Mouse (Mus musculus): Measurements from ENCODE around the gene Tstd1. TPM values are rescaled to one million over a fixed set of nuclear protein-coding genes. Genes with fewer than 3 reads are reported as not detected.

Gene Tstd1
- polyA plus RNA-seq, 1 experiment from 2014 or later = 12.3 TPM

DNA sequence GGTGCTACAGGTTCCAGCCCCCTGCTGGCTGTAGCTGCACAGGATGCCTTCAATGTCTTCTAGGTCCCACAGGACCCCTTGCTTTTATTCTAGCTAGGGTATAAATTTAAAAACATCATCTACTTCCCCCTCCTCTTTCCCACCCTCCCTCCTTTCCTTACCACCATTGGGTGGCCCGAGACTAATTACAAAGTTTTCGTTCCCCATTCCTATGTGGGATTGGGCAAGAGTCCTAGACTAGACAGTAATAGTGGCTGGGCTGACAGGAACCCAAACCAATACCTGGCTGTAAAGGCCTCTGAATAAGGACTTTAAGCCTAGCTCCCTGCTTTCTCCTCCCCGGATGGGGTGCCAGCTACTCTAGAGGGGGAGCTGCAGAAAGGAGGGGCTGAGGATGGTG, 44.5 kb downstream of the Tstd1 start:
- Histone ChIP-seq H3K36me3 (ENCODE audit: poor library complexity, severe bottlenecking) (no peaks in the 10 kb centered on the region), H3K27me3 (no peaks in the 10 kb centered on the region), H3K9ac (no peak overlapping the region), H3K9me3 (replicated peaks) (no peaks in the 10 kb centered on the region), H3K4me2 (no peak overlapping the region), H3K4me3 (no peak overlapping the region), H3K27ac (no peak overlapping the region), H3K4me1 (peaks cover 15% of the 10 kb centered on the region)
- no peak for ATAC-seq
- 92% methylated on average over 3 of the region's 3 CpGs for WGBS

DNA sequence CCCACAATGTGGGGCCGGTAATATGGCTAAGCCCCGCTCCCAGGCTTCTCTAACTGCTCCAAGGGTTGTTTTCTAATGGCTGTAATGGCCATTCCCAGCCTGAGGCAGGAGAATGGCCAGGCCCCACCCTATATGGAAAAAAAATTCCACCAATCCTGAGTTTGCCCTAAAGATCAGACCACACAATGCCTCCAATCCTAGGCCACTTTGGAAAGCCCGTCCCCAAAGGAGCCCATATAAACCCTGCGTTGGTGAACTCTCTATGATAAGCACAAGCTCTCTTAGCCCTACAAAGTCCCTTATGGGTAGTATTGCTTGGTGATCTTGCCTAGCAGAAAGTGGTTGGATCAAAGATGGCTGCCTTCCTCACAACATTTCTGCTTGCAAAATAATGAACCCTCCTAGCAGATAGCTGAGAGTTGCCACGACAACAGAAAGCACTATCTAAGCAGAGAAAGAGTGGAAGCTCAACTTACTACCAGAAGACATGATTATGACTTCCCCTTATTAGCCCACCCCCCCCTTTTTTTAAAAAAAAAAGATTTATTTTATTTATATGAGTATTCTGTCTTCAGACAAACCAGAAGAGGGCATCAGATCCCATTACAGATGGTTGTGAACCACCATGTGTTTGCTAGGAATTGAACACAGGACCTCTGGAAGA, 47.2 kb downstream of the Tstd1 start:
- 89% methylated on average over 5 of the region's 5 CpGs for WGBS
- no peaks in the 10 kb centered on the region for H3K9me3 ChIP-seq (replicated peaks)
- no peak for ATAC-seq
- H3K4me1 ChIP-seq = no peaks in the 10 kb centered on the region
- no peak overlapping the region for H3K9ac ChIP-seq
- no peak overlapping the region for H3K27ac ChIP-seq
- H3K27me3 ChIP-seq = no peaks in the 10 kb centered on the region
- H3K36me3 ChIP-seq (ENCODE audit: poor library complexity, severe bottlenecking) = no peaks in the 10 kb centered on the region
- H3K4me2 ChIP-seq = no peak overlapping the region
- H3K4me3 ChIP-seq = no peak overlapping the region

DNA sequence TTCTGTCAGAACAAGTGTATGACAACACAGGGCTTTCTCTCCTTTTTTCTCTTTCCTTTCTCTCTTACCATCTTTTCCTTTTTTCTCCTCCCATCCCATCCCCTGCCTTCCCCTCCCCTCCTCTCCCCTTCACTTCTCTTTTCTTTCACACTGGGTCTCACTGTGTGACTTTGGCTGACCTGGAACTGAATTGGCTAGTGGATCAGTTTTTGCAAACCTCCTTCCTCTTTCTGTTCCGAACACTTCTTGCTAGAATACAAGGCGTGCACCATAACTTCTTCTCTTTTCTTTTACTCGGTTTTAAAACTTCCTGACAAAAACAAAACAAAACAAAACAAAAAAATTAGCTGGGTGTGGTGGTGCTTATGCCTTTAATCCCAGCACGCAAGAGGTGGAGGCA, 47.9 kb downstream of the Tstd1 start:
- Histone ChIP-seq H3K9ac (no peak overlapping the region), H3K4me2 (no peak overlapping the region), H3K4me3 (no peak overlapping the region), H3K27ac (no peak overlapping the region), H3K9me3 (replicated peaks) (no peaks in the 10 kb centered on the region), H3K27me3 (no peaks in the 10 kb centered on the region), H3K4me1 (no peaks in the 10 kb centered on the region), H3K36me3 (ENCODE audit: poor library complexity, severe bottlenecking) (no peaks in the 10 kb centered on the region)
- ATAC-seq = no peak
- WGBS = 84% methylated on average over 4 of the region's 4 CpGs

DNA sequence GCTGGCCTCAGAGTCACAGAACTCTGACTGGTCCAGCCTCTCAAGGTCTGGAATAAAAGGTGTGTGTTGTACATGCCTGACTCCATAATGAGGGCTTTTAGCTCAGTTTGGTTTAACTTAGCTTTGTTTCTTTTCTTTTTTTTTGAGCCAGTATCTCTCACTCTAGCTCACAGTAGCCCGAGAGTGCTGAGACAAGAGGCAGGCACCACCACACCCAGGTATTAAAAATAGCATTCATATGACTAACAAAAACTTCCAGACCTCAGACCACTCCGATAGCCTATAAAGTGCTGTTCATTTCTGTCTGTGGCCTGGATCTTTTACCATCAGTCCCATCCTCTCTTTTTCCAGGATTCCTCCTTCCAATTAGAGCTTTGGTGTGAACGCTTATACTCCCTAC, 51.0 kb downstream of the Tstd1 start:
- Histone ChIP-seq H3K27me3 (no peaks in the 10 kb centered on the region), H3K4me2 (no peak overlapping the region), H3K4me1 (no peaks in the 10 kb centered on the region), H3K27ac (no peak overlapping the region), H3K4me3 (no peak overlapping the region), H3K9ac (no peak overlapping the region), H3K36me3 (ENCODE audit: poor library complexity, severe bottlenecking) (no peaks in the 10 kb centered on the region), H3K9me3 (replicated peaks) (no peaks in the 10 kb centered on the region)
- no peak for ATAC-seq
- 88% methylated on average over 3 of the region's 3 CpGs for WGBS

Other genes starting within 250 kb of the Tstd1 start
- 6.2 and 8.8 TPM in 2 replicates for gene Pcp4l1, start 222.6 kb upstream of the Tstd1 start, polyA plus RNA-seq (2015; fragmentation: Nextera tagmentation; extraction: Ambion mirVana)
- gene Nr1i3, start 204.9 kb upstream of the Tstd1 start, polyA plus RNA-seq (2015; fragmentation: Nextera tagmentation; extraction: Ambion mirVana) = 0.32 and 0.37 TPM in 2 replicates
- gene Tomm40l, start 196.4 kb upstream of the Tstd1 start, polyA plus RNA-seq (2015; fragmentation: Nextera tagmentation; extraction: Ambion mirVana) = 33.8 and 43.0 TPM in 2 replicates
- gene Apoa2, start 193.8 kb upstream of the Tstd1 start, polyA plus RNA-seq (2015; fragmentation: Nextera tagmentation; extraction: Ambion mirVana) = 2.6 and 8.3 TPM in 2 replicates
- gene Fcer1g, start 184.5 kb upstream of the Tstd1 start, polyA plus RNA-seq (2015; fragmentation: Nextera tagmentation; extraction: Ambion mirVana) = 12.3 and 12.8 TPM in 2 replicates
- gene Adamts4, start 168.5 kb upstream of the Tstd1 start, polyA plus RNA-seq (2015; fragmentation: Nextera tagmentation; extraction: Ambion mirVana) = 6.9 and 7.3 TPM in 2 replicates
- 216 and 221 TPM in 2 replicates for gene Ndufs2, start 167.5 kb upstream of the Tstd1 start, polyA plus RNA-seq (2015; fragmentation: Nextera tagmentation; extraction: Ambion mirVana)
- 89.0 and 95.3 TPM in 2 replicates for gene B4galt3, start 148.5 kb upstream of the Tstd1 start, polyA plus RNA-seq (2015; fragmentation: Nextera tagmentation; extraction: Ambion mirVana)
- 50.3 and 51.0 TPM in 2 replicates for gene Ppox, start 137.7 kb upstream of the Tstd1 start, polyA plus RNA-seq (2015; fragmentation: Nextera tagmentation; extraction: Ambion mirVana)
- gene Usp21, start 130.9 kb upstream of the Tstd1 start, polyA plus RNA-seq (2015; fragmentation: Nextera tagmentation; extraction: Ambion mirVana) = 122 and 125 TPM in 2 replicates
- 118 and 120 TPM in 2 replicates for gene Ufc1, start 123.8 kb upstream of the Tstd1 start, polyA plus RNA-seq (2015; fragmentation: Nextera tagmentation; extraction: Ambion mirVana)
- 50.9 and 54.0 TPM in 2 replicates for gene Dedd, start 89.7 kb upstream of the Tstd1 start, polyA plus RNA-seq (2015; fragmentation: Nextera tagmentation; extraction: Ambion mirVana)
- gene Nit1, start 73.2 kb upstream of the Tstd1 start, polyA plus RNA-seq (2015; fragmentation: Nextera tagmentation; extraction: Ambion mirVana) = 52.9 and 56.9 TPM in 2 replicates
- 160 and 180 TPM in 2 replicates for gene Pfdn2, start 73.2 kb upstream of the Tstd1 start, polyA plus RNA-seq (2015; fragmentation: Nextera tagmentation; extraction: Ambion mirVana)
- 3.3 and 3.8 TPM in 2 replicates for gene Klhdc9, start 58.1 kb upstream of the Tstd1 start, polyA plus RNA-seq (2015; fragmentation: Nextera tagmentation; extraction: Ambion mirVana)
- gene Nectin4, start 48.8 kb upstream of the Tstd1 start, polyA plus RNA-seq (2015; fragmentation: Nextera tagmentation; extraction: Ambion mirVana) = 0.31 and 0.32 TPM in 2 replicates
- 0.35 and 0.36 TPM in 2 replicates for gene Arhgap30, start 29.9 kb upstream of the Tstd1 start, polyA plus RNA-seq (2015; fragmentation: Nextera tagmentation; extraction: Ambion mirVana)
- 205 and 211 TPM in 2 replicates for gene Usf1, start 7.6 kb upstream of the Tstd1 start, polyA plus RNA-seq (2015; fragmentation: Nextera tagmentation; extraction: Ambion mirVana)
- gene F11r, start 18.7 kb downstream of the Tstd1 start, polyA plus RNA-seq (2015; fragmentation: Nextera tagmentation; extraction: Ambion mirVana) = 8.4 and 9.7 TPM in 2 replicates
- gene Alyref2, start 84.6 kb downstream of the Tstd1 start, polyA plus RNA-seq (2015; fragmentation: Nextera tagmentation; extraction: Ambion mirVana) = 23.0 and 24.5 TPM in 2 replicates
- not detected in 2 replicates for gene Itln1, start 116.4 kb downstream of the Tstd1 start, polyA plus RNA-seq (2015; fragmentation: Nextera tagmentation; extraction: Ambion mirVana)
- gene Cd244a, start 140.3 kb downstream of the Tstd1 start, polyA plus RNA-seq (2015; fragmentation: Nextera tagmentation; extraction: Ambion mirVana) = not detected in 2 replicates
- gene Ly9, start 188.5 kb downstream of the Tstd1 start, polyA plus RNA-seq (2015; fragmentation: Nextera tagmentation; extraction: Ambion mirVana) = 0.08 TPM in 1 of 2 replicates, not detected in the other
- not detected in 2 replicates for gene Slamf7, start 234.2 kb downstream of the Tstd1 start, polyA plus RNA-seq (2015; fragmentation: Nextera tagmentation; extraction: Ambion mirVana)